Mouse (Mus musculus): ENCODE measurements around the gene Sgcg.

Sgcg gene

GRCm38 (mm10) chr14:61258352-61258751 lies at the start of gene Sgcg:
TSS of gene Sgcg (minus strand) at chr14:61258490.
- DNase-seq = no peak

- DNase-seq = no peak
Measured at GRCm38 (mm10) chr14:61303969-61304609, 45.8 kb upstream of the Sgcg start.

GRCm38 (mm10) chr14:61302428-61302827 lies 44.1 kb upstream of the Sgcg start:
- DNase-seq = no peak

GRCm38 (mm10) chr14:61301323-61301722 lies 43.0 kb upstream of the Sgcg start:
- no peak for DNase-seq

- no peak for DNase-seq
Measured at GRCm38 (mm10) chr14:61299810-61300209, 41.5 kb upstream of the Sgcg start.

- peak; percentile 43 for DNase-seq
Measured at GRCm38 (mm10) chr14:61294738-61295079, 36.4 kb upstream of the Sgcg start.

GRCm38 (mm10) chr14:61293884-61294737 lies 35.8 kb upstream of the Sgcg start:
- DNase-seq = peak; percentile 64

- no peak for DNase-seq
Measured at GRCm38 (mm10) chr14:61290664-61291063, 32.4 kb upstream of the Sgcg start.

- no peak for DNase-seq
Measured at GRCm38 (mm10) chr14:61288606-61289286, 30.5 kb upstream of the Sgcg start.

GRCm38 (mm10) chr14:61278676-61279300 lies 20.5 kb upstream of the Sgcg start:
- no peak for DNase-seq

- DNase-seq = no peak
Measured at GRCm38 (mm10) chr14:61277285-61277684, 19.0 kb upstream of the Sgcg start.

- no peak for DNase-seq
Measured at GRCm38 (mm10) chr14:61274414-61275198, 16.3 kb upstream of the Sgcg start.

- DNase-seq = peak; percentile 46
Measured at GRCm38 (mm10) chr14:61267908-61268475, 9.7 kb upstream of the Sgcg start.

- no peak for DNase-seq
Measured at GRCm38 (mm10) chr14:61259084-61259483, 794 bp upstream of the Sgcg start.

GRCm38 (mm10) chr14:61252596-61253388 lies 5.5 kb downstream of the Sgcg start:
- DNase-seq = no peak

- DNase-seq = no peak
Measured at GRCm38 (mm10) chr14:61246444-61246843, 11.8 kb downstream of the Sgcg start.

GRCm38 (mm10) chr14:61242611-61243010 lies 15.7 kb downstream of the Sgcg start:
- no peak for DNase-seq

- no peak for DNase-seq
Measured at GRCm38 (mm10) chr14:61238751-61239150, 19.5 kb downstream of the Sgcg start.

GRCm38 (mm10) chr14:61237101-61237654 lies 21.1 kb downstream of the Sgcg start:
- no peak for DNase-seq

- no peak for DNase-seq
Measured at GRCm38 (mm10) chr14:61235846-61236474, 22.3 kb downstream of the Sgcg start.

All from cerebellum, adult 11 months (tissue).